Mouse (Mus musculus) MEL (cell line): ENCODE measurements around the gene Slc25a26. TPM values are rescaled to one million over a fixed set of nuclear protein-coding genes. Genes with fewer than 3 reads are reported as not detected.

Source experiments
- DNase-seq: peaks from one replicate; pipeline ENCODE4 v3.0.0; 2011; ENCODE audit warnings: low read depth, low spot score
- H3K27ac ChIP-seq: 2 replicates; pipeline ENCODE4 v1.5.1; 2012; ENCODE audit warnings: low read depth, mild to moderate bottlenecking, control low read depth, low read length, moderate library complexity; ENCODE audit not compliant: control insufficient read depth
- H3K27me3 ChIP-seq, 2 experiments: fragments of 150-350 bp in 1 of 2; sonication (generic) in 1 of 2; 2 replicates each; pipeline ENCODE4 v1.6.1; 2012; ENCODE audit warnings: low read length in 2 of 2, mild to moderate bottlenecking in 2 of 2, improper control_type of control experiment in 1 of 2, moderate library complexity in 1 of 2; ENCODE audit not compliant: insufficient read depth in 2 of 2, control insufficient read depth in 1 of 2
- H3K36me3 ChIP-seq, 2 experiments: 2 replicates each; pipeline ENCODE4 v1.6.1; 2012 to 2014; ENCODE audit warnings: low read length in 2 of 2, improper control_type of control experiment in 1 of 2, inconsistent platforms in 1 of 2, mild to moderate bottlenecking in 1 of 2; ENCODE audit not compliant: insufficient read depth in 2 of 2, control insufficient read depth in 1 of 2
- H3K4me1 ChIP-seq, 2 experiments: fragments of 150-350 bp in 1 of 2; sonication (generic) in 1 of 2; 2 replicates each; pipeline ENCODE4 v1.6.1; 2012; ENCODE audit warnings: low read length in 2 of 2, improper control_type of control experiment in 1 of 2, mild to moderate bottlenecking in 1 of 2; ENCODE audit not compliant: insufficient read depth in 2 of 2, control insufficient read depth in 1 of 2
- H3K4me3 ChIP-seq, 2 experiments: fragments of 150-350 bp in 1 of 2; sonication (generic) in 1 of 2; 2 replicates each; pipeline ENCODE4 v1.5.1; 2012; ENCODE audit warnings: low read depth in 2 of 2, low read length in 2 of 2, mild to moderate bottlenecking in 2 of 2, moderate library complexity in 2 of 2, control low read depth in 1 of 2, improper control_type of control experiment in 1 of 2; ENCODE audit not compliant: control insufficient read depth in 1 of 2, insufficient read depth in 1 of 2
- H3K79me2 ChIP-seq: 2 replicates; pipeline ENCODE4 v1.6.1; 2012; ENCODE audit warnings: mild to moderate bottlenecking, low read length, moderate library complexity; ENCODE audit not compliant: control insufficient read depth, poor library complexity, insufficient read depth
- H3K9ac ChIP-seq: 2 replicates; pipeline ENCODE4 v1.6.1; 2012; ENCODE audit warnings: low read depth, mild to moderate bottlenecking, control low read depth, low read length, moderate library complexity; ENCODE audit not compliant: control insufficient read depth, poor library complexity, severe bottlenecking
- H3K9me3 ChIP-seq: fragments of 150-350 bp; sonication (generic); replicated peaks from 2 replicates; pipeline ENCODE4 v1.6.1; 2012; ENCODE audit warnings: mild to moderate bottlenecking, low read length, improper control_type of control experiment, moderate library complexity; ENCODE audit not compliant: insufficient read depth
- BHLHE40 ChIP-seq: IDR thresholded peaks from 2 replicates; pipeline ENCODE4 v1.6.1; 2012; ENCODE audit warnings: low read depth, mild to moderate bottlenecking, inconsistent platforms, low read length, improper control_type of control experiment, borderline replicate concordance
- CHD1 ChIP-seq: IDR thresholded peaks from 2 replicates; pipeline ENCODE4 v1.6.1; 2012; ENCODE audit warnings: low read depth, mild to moderate bottlenecking, inconsistent platforms, low read length, improper control_type of control experiment
- E2F4 ChIP-seq: IDR thresholded peaks from 2 replicates; pipeline ENCODE4 v1.6.1; 2011; ENCODE audit warnings: low read depth, low read length, improper control_type of control experiment, borderline replicate concordance
- ELF1 ChIP-seq: IDR thresholded peaks from 2 replicates; pipeline ENCODE4 v1.6.1; 2014; ENCODE audit warnings: low read depth, mild to moderate bottlenecking, inconsistent platforms, low read length, improper control_type of control experiment, moderate library complexity
- EP300 ChIP-seq, 2 experiments: IDR thresholded peaks; 2 replicates each; pipeline ENCODE4 v1.6.1; 2011; ENCODE audit warnings: improper control_type of control experiment in 2 of 2, low read length in 2 of 2, low read depth in 1 of 2, mild to moderate bottlenecking in 1 of 2
- ETS1 ChIP-seq: IDR thresholded peaks from 2 replicates; pipeline ENCODE4 v1.6.1; 2012; ENCODE audit warnings: low read depth, mild to moderate bottlenecking, inconsistent platforms, low read length, improper control_type of control experiment, moderate library complexity
- GATA1 ChIP-seq: IDR thresholded peaks from 2 replicates; pipeline ENCODE4 v1.6.1; 2011; ENCODE audit warnings: low read depth, low read length, improper control_type of control experiment
- HCFC1 ChIP-seq: IDR thresholded peaks from 2 replicates; pipeline ENCODE4 v1.6.1; 2012; ENCODE audit warnings: low read depth, mild to moderate bottlenecking, inconsistent platforms, low read length, improper control_type of control experiment, moderate library complexity
- JUND ChIP-seq: IDR thresholded peaks from 2 replicates; pipeline ENCODE4 v1.6.1; 2011; ENCODE audit warnings: low read depth, mild to moderate bottlenecking, improper control_type of control experiment, low read length
- MAX ChIP-seq: IDR thresholded peaks from 2 replicates; pipeline ENCODE4 v1.6.1; 2011; ENCODE audit warnings: low read length, improper control_type of control experiment
- MAZ ChIP-seq: IDR thresholded peaks from 2 replicates; pipeline ENCODE4 v1.6.1; 2012; ENCODE audit warnings: low read depth, mild to moderate bottlenecking, inconsistent platforms, low read length, improper control_type of control experiment
- MXI1 ChIP-seq: IDR thresholded peaks from 2 replicates; pipeline ENCODE4 v1.6.1; 2011; ENCODE audit warnings: mild to moderate bottlenecking, low read depth, low read length, improper control_type of control experiment
- MYB ChIP-seq: IDR thresholded peaks from 2 replicates; pipeline ENCODE4 v1.6.1; 2011; ENCODE audit warnings: mild to moderate bottlenecking, low read depth, low read length, improper control_type of control experiment
- MYC ChIP-seq: IDR thresholded peaks from 2 replicates; pipeline ENCODE4 v1.6.1; 2011; ENCODE audit warnings: low read depth, mild to moderate bottlenecking, low read length, improper control_type of control experiment, moderate library complexity
- NELFE ChIP-seq: IDR thresholded peaks from 2 replicates; pipeline ENCODE4 v1.6.1; 2011; ENCODE audit warnings: low read depth, low read length, improper control_type of control experiment
- POLR2AphosphoS2 ChIP-seq: IDR thresholded peaks from 2 replicates; pipeline ENCODE4 v1.6.1; 2011; ENCODE audit warnings: low read length, improper control_type of control experiment
- SIN3A ChIP-seq: IDR thresholded peaks from 2 replicates; pipeline ENCODE4 v1.6.1; 2012; ENCODE audit warnings: low read length, improper control_type of control experiment, inconsistent platforms
- SMC3 ChIP-seq: IDR thresholded peaks from 2 replicates; pipeline ENCODE4 v1.6.1; 2011; ENCODE audit warnings: low read depth, low read length, improper control_type of control experiment
- TCF12 ChIP-seq: IDR thresholded peaks from 2 replicates; pipeline ENCODE4 v1.6.1; 2014; ENCODE audit warnings: low read depth, mild to moderate bottlenecking, inconsistent platforms, low read length, improper control_type of control experiment, moderate library complexity
- UBTF ChIP-seq: IDR thresholded peaks from 2 replicates; pipeline ENCODE4 v1.6.1; 2012; ENCODE audit warnings: low read depth, mild to moderate bottlenecking, inconsistent platforms, low read length, improper control_type of control experiment, moderate library complexity, borderline replicate concordance; ENCODE audit not compliant: insufficient read depth
- USF1 ChIP-seq: IDR thresholded peaks from 2 replicates; pipeline ENCODE4 v1.6.1; 2014; ENCODE audit warnings: low read depth, mild to moderate bottlenecking, inconsistent platforms, low read length, improper control_type of control experiment, moderate library complexity
- USF2 ChIP-seq, 2 experiments: IDR thresholded peaks; 2 replicates each; pipeline ENCODE4 v1.6.1; 2011 to 2012; ENCODE audit warnings: improper control_type of control experiment in 2 of 2, low read length in 2 of 2, borderline replicate concordance in 1 of 2, inconsistent platforms in 1 of 2, low read depth in 1 of 2, mild to moderate bottlenecking in 1 of 2; ENCODE audit not compliant: insufficient read depth in 1 of 2
- ZKSCAN1 ChIP-seq: IDR thresholded peaks from 2 replicates; pipeline ENCODE4 v1.6.1; 2012; ENCODE audit warnings: low read depth, mild to moderate bottlenecking, inconsistent platforms, low read length, improper control_type of control experiment, moderate library complexity
- ZNF384 ChIP-seq: IDR thresholded peaks from 2 replicates; pipeline ENCODE4 v1.6.1; 2012; ENCODE audit warnings: low read depth, mild to moderate bottlenecking, inconsistent platforms, low read length, improper control_type of control experiment
- polyA plus RNA-seq, 2 experiments: library from polyadenylated mRNA; stranded (reverse) in 1 of 2; unstranded in 1 of 2; fragments of >175 nt in 1 of 2; fragments of >200 nt in 1 of 2; gene quantifications; 2 replicates each; pipeline versions ENCODE4 v1.2.1 to v1.2.4; 2012; ENCODE audit warnings: low replicate concordance in 2 of 2, low read depth in 1 of 2; ENCODE audit not compliant: insufficient read length in 2 of 2, insufficient read depth in 1 of 2, missing spikeins in 1 of 2
- total RNA-seq: library from RNA; depleted of rRNA; stranded (reverse); fragments of 300-350 nt; gene quantifications from 2 replicates; pipeline ENCODE4 v1.2.3, GENCODE M21; 2012

The Slc25a26 gene
- total and polyA plus RNA-seq, 3 experiments, result 8.1 to 11.5 TPM; not detected in 1

DNA sequence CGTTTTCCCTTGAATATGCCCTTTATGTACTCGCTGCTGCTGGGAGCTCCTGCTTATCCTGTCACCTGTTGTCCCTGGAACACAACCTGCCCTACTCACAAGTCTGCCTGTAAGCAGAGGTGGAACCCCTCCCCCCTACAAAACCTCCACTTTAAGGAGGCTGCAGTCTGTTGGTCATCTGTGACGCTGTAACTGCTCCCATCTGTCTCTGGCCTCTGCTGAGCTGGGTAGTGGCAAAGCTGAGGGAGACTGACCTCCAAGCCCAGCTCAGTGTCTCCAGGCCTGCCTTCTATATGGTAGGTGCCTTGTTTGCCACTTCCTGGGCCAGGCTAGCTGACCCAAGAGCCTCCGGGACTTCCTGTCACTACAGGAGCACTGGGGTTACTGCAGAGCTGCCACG lies 101.7 kb downstream of the Slc25a26 start:
- no peak for TF ChIP-seq POLR2AphosphoS2
- TF ChIP-seq ZKSCAN1, result no peak
- no peak for TF ChIP-seq SMC3
- no peak for TF ChIP-seq ZNF384
- TF ChIP-seq E2F4, result no peak
- TF ChIP-seq SIN3A, result no peak
- TF ChIP-seq ETS1, result no peak
- H3K9me3 ChIP-seq, result no peaks in the 10 kb centered on the region
- no peaks in the 10 kb centered on the region for H3K27me3 ChIP-seq
- no peak overlapping the region for H3K27ac ChIP-seq
- H3K9ac ChIP-seq, result no peak overlapping the region
- no peaks in the 10 kb centered on the region for H3K36me3 ChIP-seq
- DNase-seq, result no peak
- H3K79me2 ChIP-seq, result no peaks in the 10 kb centered on the region
- H3K4me1 ChIP-seq, result no peaks in the 10 kb centered on the region
- no peak overlapping the region for H3K4me3 ChIP-seq

DNA sequence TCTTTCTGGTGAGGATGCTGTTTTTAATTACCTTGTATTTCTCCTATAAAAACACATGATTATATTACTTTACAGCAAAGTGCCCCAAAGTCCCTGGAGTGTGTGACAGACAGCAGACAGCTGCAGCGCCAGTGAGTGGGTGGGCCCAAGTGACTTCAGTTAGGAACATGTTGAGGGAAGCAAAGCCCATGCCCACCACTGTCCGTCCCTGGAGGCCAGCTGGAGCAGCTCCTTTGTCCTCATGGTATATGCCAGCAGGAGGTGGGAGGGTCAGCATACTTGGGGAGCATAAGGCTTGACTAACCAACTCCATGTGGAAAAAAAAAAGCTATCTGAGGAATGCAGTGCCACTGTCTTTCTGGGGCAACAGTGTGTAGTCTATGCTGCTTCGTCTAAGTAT lies 103.9 kb downstream of the Slc25a26 start:
- Histone ChIP-seq H3K9me3 (no peaks in the 10 kb centered on the region), H3K27ac (no peak overlapping the region), H3K4me1 (no peaks in the 10 kb centered on the region), H3K79me2 (no peaks in the 10 kb centered on the region), H3K27me3 (no peaks in the 10 kb centered on the region), H3K4me3 (no peak overlapping the region), H3K36me3 (no peaks in the 10 kb centered on the region), H3K9ac (no peak overlapping the region)
- no peak for TF ChIP-seq HCFC1
- no peak for TF ChIP-seq BHLHE40
- no peak for TF ChIP-seq JUND
- no peak for TF ChIP-seq TCF12
- no peak for TF ChIP-seq CHD1
- no peak for TF ChIP-seq POLR2AphosphoS2
- no peak for TF ChIP-seq UBTF
- no peak for TF ChIP-seq SMC3
- TF ChIP-seq ELF1, result no peak
- no peak for TF ChIP-seq MAX
- no peak for TF ChIP-seq EP300 (IDR thresholded peaks at IDR 0.05; ENCODE audit: low read depth in 1 of 2, low read length in 2 of 2)
- no peak for TF ChIP-seq USF1
- no peak for TF ChIP-seq NELFE
- TF ChIP-seq USF2 (IDR thresholded peaks at IDR 0.05; ENCODE audit: borderline replicate concordance in 1 of 2, insufficient read depth in 1 of 2, low read depth in 1 of 2, low read length in 2 of 2), result no peak
- no peak for TF ChIP-seq MYB
- no peak for TF ChIP-seq MAZ
- no peak for TF ChIP-seq GATA1
- TF ChIP-seq MYC, result no peak
- TF ChIP-seq MXI1, result no peak
- DNase-seq, result no peak
